Mouse (Mus musculus) kidney, adult 18-20 months (tissue): ENCODE results near the gene Taok3.

Experiments used
- DNase-seq: peaks from one replicate; pipeline ENCODE4 v3.0.0; 2021

Gene Taok3

GRCm38 (mm10) chr5:117185673-117186072 is 65.7 kb downstream of the Taok3 start:
- no peak for DNase-seq

GRCm38 (mm10) chr5:117192061-117192460 is 72.1 kb downstream of the Taok3 start:
- no peak for DNase-seq

GRCm38 (mm10) chr5:117193748-117194147 is 73.8 kb downstream of the Taok3 start:
- DNase-seq: no peak

- no peak for DNase-seq
Observed at GRCm38 (mm10) chr5:117194672-117195071, 74.7 kb downstream of the Taok3 start.

- DNase-seq: no peak
Observed at GRCm38 (mm10) chr5:117196551-117196950, 76.6 kb downstream of the Taok3 start.

- no peak for DNase-seq
Observed at GRCm38 (mm10) chr5:117198390-117198789, 78.5 kb downstream of the Taok3 start.

- no peak for DNase-seq
Observed at GRCm38 (mm10) chr5:117207286-117207685, 87.4 kb downstream of the Taok3 start.

- DNase-seq: peak; percentile 10
Observed at GRCm38 (mm10) chr5:117214016-117214415, 94.1 kb downstream of the Taok3 start.

- DNase-seq: no peak
Observed at GRCm38 (mm10) chr5:117231059-117231458, 111.1 kb downstream of the Taok3 start.

- DNase-seq: no peak
Observed at GRCm38 (mm10) chr5:117236540-117236939, 116.6 kb downstream of the Taok3 start.

GRCm38 (mm10) chr5:117239106-117239505 is 119.2 kb downstream of the Taok3 start:
- no peak for DNase-seq

GRCm38 (mm10) chr5:117240321-117240731 is 120.4 kb downstream of the Taok3 start:
- no peak for DNase-seq

GRCm38 (mm10) chr5:117240761-117241322 is 120.9 kb downstream of the Taok3 start:
- peak; percentile 17 for DNase-seq

GRCm38 (mm10) chr5:117241935-117242531 is 122.1 kb downstream of the Taok3 start:
- no peak for DNase-seq

GRCm38 (mm10) chr5:117242671-117243478 is 122.9 kb downstream of the Taok3 start:
- no peak for DNase-seq

- DNase-seq: no peak
Observed at GRCm38 (mm10) chr5:117245170-117245569, 125.2 kb downstream of the Taok3 start.

- no peak for DNase-seq
Observed at GRCm38 (mm10) chr5:117248351-117248750, 128.4 kb downstream of the Taok3 start.

GRCm38 (mm10) chr5:117250796-117251195 is 130.9 kb downstream of the Taok3 start:
- no peak for DNase-seq

- DNase-seq: no peak
Observed at GRCm38 (mm10) chr5:117251763-117252162, 131.8 kb downstream of the Taok3 start.

- DNase-seq: peak; percentile 21
Observed at GRCm38 (mm10) chr5:117258276-117258675, 138.3 kb downstream of the Taok3 start.

GRCm38 (mm10) chr5:117263566-117263965 is 143.6 kb downstream of the Taok3 start:
- DNase-seq: no peak

- DNase-seq: no peak
Observed at GRCm38 (mm10) chr5:117264701-117265100, 144.8 kb downstream of the Taok3 start.

- no peak for DNase-seq
Observed at GRCm38 (mm10) chr5:117267913-117268312, 148.0 kb downstream of the Taok3 start.

- no peak for DNase-seq
Observed at GRCm38 (mm10) chr5:117268749-117269148, 148.8 kb downstream of the Taok3 start.
